Mouse (Mus musculus) monocyte, adult 5-6 weeks (primary cell): Measurements from ENCODE around the gene Hist1h2ag. TPM values are rescaled to one million over a fixed set of nuclear protein-coding genes. Genes with fewer than 3 reads are reported as not detected.
A peak's percentile ranks its signal among the peaks of the same experiment; 100 is the strongest.

Experiments used
- ATAC-seq: fragments of 153-309, 156-312 bp; replicated peaks from 2 replicates; pipeline ENCODE4 v1.8.0; 2017; ENCODE audit warnings: mild to moderate bottlenecking; ENCODE audit not compliant: low TSS enrichment, insufficient number of reproducible peaks, severe bottlenecking, poor library complexity, low FRiP score
- total RNA-seq: library from RNA; stranded (forward); fragments of 200-1000, 200-491, 200-594 nt; gene quantifications from 3 replicates; pipeline ENCODE4 v1.2.3, GENCODE M21; 2017

The Hist1h2ag gene
- total RNA-seq, 1 experiment from 2014 or later: not detected

DNA sequence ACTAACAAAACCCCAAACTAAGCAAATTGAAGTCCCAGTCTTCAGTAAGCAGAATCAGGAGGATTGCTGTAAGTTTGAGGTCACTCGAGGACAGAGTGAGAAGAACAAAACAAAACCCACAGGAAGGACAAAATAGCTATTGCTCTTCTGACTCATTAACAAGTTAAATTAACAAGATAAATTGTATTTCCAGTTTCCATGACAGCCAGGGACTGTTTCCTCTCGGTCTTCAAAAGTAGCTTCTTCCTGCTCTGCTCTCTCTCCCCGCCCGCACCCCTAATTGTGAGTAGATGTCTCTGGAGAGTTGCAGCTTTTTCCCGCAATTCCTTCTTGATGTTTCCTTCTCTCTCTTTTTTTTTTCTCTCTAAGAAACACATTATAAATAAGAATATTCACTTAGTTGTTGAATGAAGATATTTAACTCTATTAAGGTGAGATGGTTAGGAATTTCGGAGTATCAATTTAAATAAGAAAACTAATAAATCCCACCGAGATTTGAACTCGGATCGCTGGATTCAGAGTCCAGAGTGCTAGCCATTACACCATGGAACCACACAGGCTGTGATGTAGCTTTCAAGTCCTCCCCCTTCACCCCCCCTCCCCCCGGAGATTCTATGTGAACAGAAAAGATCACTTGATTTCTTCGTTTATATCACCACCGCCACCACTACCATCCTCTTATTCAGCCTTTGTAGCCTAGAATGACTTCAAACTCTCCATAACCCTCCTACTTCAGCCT is 46.5 kb downstream of the Hist1h2ag start:
- no peak for ATAC-seq

DNA sequence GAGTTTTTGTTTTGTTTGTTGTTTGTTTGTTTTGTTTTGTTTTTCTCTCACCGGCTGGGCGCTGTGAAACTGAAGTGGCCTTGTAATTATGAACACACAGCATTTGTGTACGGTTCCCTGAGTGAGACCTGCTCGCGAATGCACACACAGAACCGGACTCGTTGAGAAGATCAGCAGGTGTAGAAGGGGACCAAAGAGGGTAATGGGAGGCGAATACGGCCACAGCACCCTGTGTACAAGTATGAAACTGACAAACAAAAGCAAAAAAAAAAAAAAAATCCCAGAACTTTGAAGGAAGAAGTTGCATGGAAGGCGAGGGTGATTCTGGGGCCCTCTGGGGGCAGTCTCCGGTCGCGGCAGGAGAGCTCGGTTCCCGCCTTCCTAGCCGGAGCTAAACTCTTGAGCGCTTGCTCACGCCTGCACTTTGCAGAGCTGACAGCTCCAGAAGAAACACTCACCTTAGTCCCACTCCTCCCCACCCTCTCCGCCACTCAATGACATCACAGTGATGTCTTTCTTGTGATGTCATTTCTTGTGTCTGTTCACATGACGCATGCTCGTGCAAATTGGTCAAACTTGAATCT is 47.3 kb downstream of the Hist1h2ag start:
- peak; percentile 48; the same call in 1 of the 2 replicates for ATAC-seq

DNA sequence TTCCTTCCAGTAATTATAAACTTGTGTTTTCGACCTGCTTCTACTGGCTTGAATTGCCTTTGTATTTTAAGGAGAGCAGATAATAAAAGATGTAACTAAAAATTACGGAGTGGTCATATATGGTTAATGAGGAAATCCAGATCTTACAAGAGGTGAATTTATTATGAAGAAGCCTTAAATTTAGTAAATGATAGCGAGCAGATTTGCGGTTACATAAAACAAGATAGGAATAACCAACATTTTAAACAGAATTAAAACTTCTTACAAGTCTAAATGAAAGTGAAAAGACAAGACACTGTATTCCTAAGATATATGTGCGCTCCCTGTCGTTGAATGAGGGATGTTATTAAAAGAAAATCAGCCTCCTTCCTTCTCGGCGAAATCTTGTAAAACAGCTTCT is 47.8 kb downstream of the Hist1h2ag start:
- no peak for ATAC-seq

DNA sequence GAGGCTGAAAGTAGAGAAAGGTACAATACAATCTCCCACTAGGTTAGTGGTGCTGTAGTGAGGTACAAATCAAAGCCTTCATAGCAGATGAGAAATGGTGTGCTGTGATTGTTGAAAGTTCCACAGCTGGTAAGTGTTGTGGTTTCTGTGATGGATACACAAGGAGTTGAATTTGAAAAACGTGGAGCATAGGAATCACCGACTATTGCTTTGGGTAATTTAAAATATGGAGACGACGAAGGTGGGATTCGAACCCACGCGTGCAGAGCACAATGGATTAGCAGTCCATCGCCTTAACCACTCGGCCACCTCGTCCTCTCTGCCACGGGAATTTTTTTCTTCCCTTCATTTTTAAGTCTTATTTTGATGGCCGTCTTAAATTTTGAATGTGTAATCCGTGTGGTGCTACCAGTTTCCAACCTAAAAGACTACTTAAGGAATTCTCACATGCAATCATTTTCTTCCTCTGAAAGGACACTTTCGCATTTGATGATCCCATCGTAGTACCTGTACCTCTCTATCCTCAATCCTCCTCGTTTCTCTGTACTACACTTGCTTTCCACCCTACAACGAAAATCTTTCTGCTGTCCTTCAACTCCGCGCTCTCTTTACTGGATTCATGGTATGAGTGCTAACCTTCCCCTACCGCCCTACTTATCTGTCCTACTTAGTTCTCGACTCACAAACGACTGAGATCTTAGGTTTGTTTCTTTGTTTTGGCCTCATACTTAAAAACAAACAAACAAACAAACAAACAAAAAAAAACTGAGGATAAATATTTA is 48.6 kb downstream of the Hist1h2ag start:
- ATAC-seq: no peak

DNA sequence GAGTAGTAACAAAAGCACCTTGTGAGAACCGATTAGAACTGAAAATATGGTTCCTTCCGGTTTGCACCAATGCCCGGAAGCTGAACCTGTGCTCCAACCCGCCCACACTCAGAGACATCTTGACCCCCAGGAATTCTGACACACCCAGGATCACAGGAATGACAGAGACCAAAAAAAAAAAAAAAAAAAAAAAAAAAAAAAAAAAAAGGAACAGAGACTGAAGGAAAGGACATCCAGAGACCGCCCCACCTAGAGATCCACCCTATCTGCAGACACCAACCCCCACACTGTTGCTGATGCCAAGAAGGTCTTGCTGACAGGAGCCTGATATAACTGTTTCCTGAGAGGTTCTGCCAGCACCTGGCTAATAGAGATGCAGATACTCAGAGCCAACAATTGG is 50.2 kb downstream of the Hist1h2ag start:
- no peak for ATAC-seq

Other genes with a start within 250 kb of the Hist1h2ag start
- 1.1 to 64.9 TPM (median 28.6 TPM) in 3 replicates for gene Hist1h2bq, start 232.7 kb downstream of the Hist1h2ag start, total RNA-seq
- 114 TPM in 1 of 3 replicates, not detected in the others for gene Hist1h2ao, start 232.5 kb downstream of the Hist1h2ag start, total RNA-seq
- 43.0 to 386 TPM (median 131 TPM) in 3 replicates for gene Hist1h4m, start 231.2 kb downstream of the Hist1h2ag start, total RNA-seq
- gene Hist1h4n, start 210.7 kb downstream of the Hist1h2ag start, total RNA-seq: 19.1 to 188 TPM (median 85.7 TPM) in 3 replicates
- 9.0 to 155 TPM (median 73.9 TPM) in 3 replicates for gene Hist1h2ap, start 209.4 kb downstream of the Hist1h2ag start, total RNA-seq
- gene Hist1h2br, start 209.2 kb downstream of the Hist1h2ag start, total RNA-seq: 18.5 to 55.6 TPM (median 45.1 TPM) in 3 replicates
- gene Zfp184, start 97.8 kb downstream of the Hist1h2ag start, total RNA-seq: 2.1 to 2.6 TPM in 2 of 3 replicates, not detected in the other
- gene Pom121l2, start 61.8 kb downstream of the Hist1h2ag start, total RNA-seq: 0.32 to 0.78 TPM in 2 of 3 replicates, not detected in the other
- gene Prss16, start 33.2 kb downstream of the Hist1h2ag start, total RNA-seq: 0.10 to 0.64 TPM in 2 of 3 replicates, not detected in the other
- 11.3 to 37.5 TPM in 2 of 3 replicates, not detected in the other for gene Hist1h2ah, start 7.4 kb downstream of the Hist1h2ag start, total RNA-seq
- gene Hist1h2bk, start 7.1 kb downstream of the Hist1h2ag start, total RNA-seq: 6.8 to 12.3 TPM (median 11.3 TPM) in 3 replicates
- 13.3 to 29.5 TPM (median 23.6 TPM) in 3 replicates for gene Hist1h4i, start 1.6 kb downstream of the Hist1h2ag start, total RNA-seq
- 7.1 to 19.9 TPM in 2 of 3 replicates, not detected in the other for gene Hist1h2bj, start 270 bp upstream of the Hist1h2ag start, total RNA-seq
- not detected in 3 replicates for gene Vmn1r188, start 41.5 kb upstream of the Hist1h2ag start, total RNA-seq
- gene Vmn1r189, start 62.9 kb upstream of the Hist1h2ag start, total RNA-seq: not detected in 3 replicates
- not detected in 3 replicates for gene Vmn1r191, start 141.0 kb upstream of the Hist1h2ag start, total RNA-seq
- not detected in 3 replicates for gene Vmn1r192, start 148.2 kb upstream of the Hist1h2ag start, total RNA-seq
- not detected in 3 replicates for gene Vmn1r193, start 180.2 kb upstream of the Hist1h2ag start, total RNA-seq
- gene Vmn1r194, start 201.3 kb upstream of the Hist1h2ag start, total RNA-seq: not detected in 3 replicates
- gene Vmn1r195, start 227.6 kb upstream of the Hist1h2ag start, total RNA-seq: not detected in 3 replicates
- gene Vmn1r196, start 247.0 kb upstream of the Hist1h2ag start, total RNA-seq: not detected in 3 replicates